Mouse (Mus musculus) liver, adult 2 months (tissue): ENCODE results near the gene Rab22a.

Experiments
- CTCF ChIP-seq: fragments of 200-500 bp; IDR thresholded peaks from 2 replicates; pipeline ENCODE4 v1.5.1; 2011; ENCODE audit warnings: low read depth, low read length, control low read depth
- POLR2A ChIP-seq: fragments of 200-500 bp; IDR thresholded peaks from 2 replicates; pipeline ENCODE4 v1.6.1; 2011; ENCODE audit warnings: low read length, control low read depth; ENCODE audit not compliant: insufficient read depth; ENCODE audit errors: extremely low read depth

DNA sequence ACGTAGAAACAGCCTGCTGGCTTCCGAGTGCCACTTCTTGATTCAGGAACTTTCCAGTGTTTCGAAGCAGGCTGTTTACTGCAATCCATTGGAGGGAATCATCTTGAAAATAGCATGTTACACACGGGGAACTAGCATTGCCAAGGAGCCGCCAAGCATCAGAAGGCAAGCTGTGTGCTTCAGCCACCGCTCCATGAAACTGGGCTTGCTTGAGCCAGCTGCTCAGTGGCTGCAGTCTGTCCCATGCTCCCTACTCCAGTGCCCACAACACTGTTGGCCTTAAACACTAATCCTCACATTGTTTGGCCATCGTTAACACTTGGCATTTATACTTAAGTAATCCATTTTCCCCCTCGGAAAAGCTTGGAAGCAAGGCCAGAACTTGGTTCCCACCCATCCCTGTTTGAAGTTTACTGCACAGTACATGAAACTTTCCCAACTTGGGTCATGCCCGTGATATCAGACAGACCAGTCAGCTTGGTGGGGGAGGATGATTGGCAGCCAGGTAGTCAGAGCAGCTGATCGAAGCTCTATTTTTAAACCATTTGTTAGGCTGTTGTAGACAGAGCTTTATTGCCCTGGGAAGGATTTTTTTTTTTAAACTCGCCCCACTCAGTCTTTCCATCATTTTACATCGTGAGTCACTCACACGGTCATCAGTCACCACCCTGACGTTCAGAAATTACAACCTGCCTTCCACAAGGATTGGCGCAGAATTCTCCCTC lies 46.4 kb downstream of the Rab22a start:
- no peak for TF ChIP-seq CTCF
- TF ChIP-seq POLR2A, result no peak
